Comparison of ENCODE assay signal across 17 mouse cellular contexts in the genomic region with DNA sequence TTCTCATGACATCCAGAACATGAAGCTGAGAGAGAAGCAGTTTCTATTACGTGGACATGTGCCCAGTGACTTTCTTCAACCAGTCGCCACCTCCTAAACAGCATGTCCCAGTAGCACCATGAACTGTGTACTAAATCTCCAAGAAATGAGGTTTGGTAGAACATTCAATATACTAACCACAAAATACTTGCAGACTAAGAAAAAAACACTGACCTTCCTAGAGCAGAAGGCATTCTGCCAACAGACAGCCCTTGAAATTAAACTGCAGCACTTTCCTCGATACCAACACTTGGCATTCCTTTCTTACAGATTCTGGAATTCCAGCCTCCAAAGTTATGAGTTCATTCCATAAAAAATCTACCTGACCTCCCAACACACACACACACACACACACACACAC.
DNase-seq lines count a peak whose midpoint lies in the region; ATAC-seq lines count a peak whose summit lies in the region.
"Had no signal": no experiment of that assay in that cellular context is flagged by ENCODE, and none has a peak within 500 bp of the region (broad histone marks: within the 10 kb centered on the region; RNA-seq: fewer than 3 reads in every experiment).

No protein-coding gene starts in this region.

- DNase-seq in heart, postnatal 4 days, result no peak
- no peak for DNase-seq in lung, adult 18-20 months
- peak; percentile 22 for DNase-seq in lung, postnatal 36 days
- DNase-seq in thymus, adult 18-20 months, result no peak
- DNase-seq: cerebellum, adult 8-10 months; kidney, postnatal 14 days; layer of hippocampus, adult 9-11 months; retina, postnatal 1 day; thymus, postnatal 14 days had no signal

- no peaks in the 10 kb centered on the region for H3K36me3 ChIP-seq in heart, embryonic 14.5 days (ENCODE audit: control insufficient read depth, insufficient read depth, low read length)
- no peaks in the 10 kb centered on the region for H3K36me3 ChIP-seq in lung, embryonic 15.5 days
- no peaks in the 10 kb centered on the region for H3K36me3 ChIP-seq in limb, embryonic 13.5 days
- H3K36me3 ChIP-seq: intestine, embryonic 15.5 days; neural tube, embryonic 12.5 days had no signal

- no peak overlapping the region for H3K4me3 ChIP-seq in heart, embryonic 14.5 days (ENCODE audit: control insufficient read depth in 1 of 2, insufficient read depth in 1 of 2, low read depth in 1 of 2, low read length in 2 of 2)
- no peak overlapping the region for H3K4me3 ChIP-seq in lung, embryonic 15.5 days
- no peak overlapping the region for H3K4me3 ChIP-seq in limb, embryonic 13.5 days
- H3K4me3 ChIP-seq: intestine, embryonic 15.5 days; neural tube, embryonic 12.5 days had no signal

- peaks cover 0 to 8% of the 10 kb centered on the region in 2 experiments; a peak in 3 of 4 replicates for H3K4me1 ChIP-seq in heart, embryonic 14.5 days (ENCODE audit: control insufficient read depth in 2 of 2, insufficient read depth in 2 of 2, low read length in 2 of 2)
- no peaks in the 10 kb centered on the region for H3K4me1 ChIP-seq in lung, embryonic 15.5 days
- H3K4me1 ChIP-seq in limb, embryonic 13.5 days, result peaks cover 10% of the 10 kb centered on the region; the same call in 1 of the 2 replicates
- H3K4me1 ChIP-seq: intestine, embryonic 15.5 days; neural tube, embryonic 12.5 days had no signal

- 49% methylated on average over 3 of the region's 3 CpGs for WGBS in heart, embryonic 14.5 days
- WGBS in lung, embryonic 15.5 days, result 48% methylated on average over 3 of the region's 3 CpGs
- WGBS in limb, embryonic 13.5 days, result 35% methylated on average over 3 of the region's 3 CpGs

- no peak overlapping the region for H3K4me2 ChIP-seq in heart, embryonic 14.5 days (ENCODE audit: low read length)
- no peak overlapping the region for H3K4me2 ChIP-seq in lung, embryonic 15.5 days
- no peak overlapping the region for H3K4me2 ChIP-seq in limb, embryonic 13.5 days (replicated peaks)
- H3K4me2 ChIP-seq: intestine, embryonic 15.5 days; neural tube, embryonic 12.5 days had no signal

- no peak overlapping the region for H3K9ac ChIP-seq in heart, embryonic 14.5 days (ENCODE audit: low read length)
- H3K9ac ChIP-seq in lung, embryonic 15.5 days, result no peak overlapping the region
- no peak overlapping the region for H3K9ac ChIP-seq in limb, embryonic 13.5 days
- H3K9ac ChIP-seq: intestine, embryonic 15.5 days; liver, embryonic 14.5 days; neural tube, embryonic 12.5 days had no signal

- H3K27ac ChIP-seq in heart, embryonic 14.5 days (replicated peaks in 1 of 2; ENCODE audit: control insufficient read depth in 1 of 2, insufficient read depth in 1 of 2, low read depth in 2 of 2, low read length in 2 of 2), result peak overlapping the region; percentile 44
- H3K27ac ChIP-seq in lung, embryonic 15.5 days, result peak overlapping the region; percentile 67
- peak overlapping the region; percentile 55; the same call in 1 of the 2 replicates for H3K27ac ChIP-seq in limb, embryonic 13.5 days
- H3K27ac ChIP-seq: intestine, embryonic 15.5 days; liver, embryonic 14.5 days; neural tube, embryonic 12.5 days had no signal

- H3K9me3 ChIP-seq in heart, embryonic 14.5 days (ENCODE audit: control insufficient read depth, low read length), result no peaks in the 10 kb centered on the region
- no peaks in the 10 kb centered on the region for H3K9me3 ChIP-seq in lung, embryonic 15.5 days
- H3K9me3 ChIP-seq in limb, embryonic 13.5 days, result no peaks in the 10 kb centered on the region
- H3K9me3 ChIP-seq: intestine, embryonic 15.5 days; neural tube, embryonic 12.5 days had no signal

- no peak for ATAC-seq in heart, embryonic 14.5 days (ENCODE audit: insufficient number of reproducible peaks, insufficient read depth, low FRiP score, low read depth)
- peak; percentile 49 for ATAC-seq in lung, embryonic 15.5 days (ENCODE audit: borderline replicate concordance, extremely low read depth, low FRiP score, low TSS enrichment)
- ATAC-seq in limb, embryonic 13.5 days (ENCODE audit: low FRiP score, low read depth), result peak; percentile 83
- ATAC-seq: CD4-positive, CD25-positive, alpha-beta regulatory T cell, adult 4 months; forebrain, embryonic 14.5 days; intestine, embryonic 15.5 days had no signal

- no peaks in the 10 kb centered on the region for H3K27me3 ChIP-seq in heart, embryonic 14.5 days (ENCODE audit: control insufficient read depth, insufficient read depth, low read length)
- no peaks in the 10 kb centered on the region for H3K27me3 ChIP-seq in lung, embryonic 15.5 days
- no peaks in the 10 kb centered on the region for H3K27me3 ChIP-seq in limb, embryonic 13.5 days
- H3K27me3 ChIP-seq: intestine, embryonic 15.5 days; neural tube, embryonic 12.5 days had no signal
